Mouse (Mus musculus): Measurements from ENCODE around the gene Trio. TPM values are rescaled to one million over a fixed set of nuclear protein-coding genes. Genes with fewer than 3 reads are reported as not detected.

Trio gene
- polyA plus RNA-seq, 1 experiment from 2014 or later = 38.4 TPM

- no peaks in the 10 kb centered on the region for H3K9me3 ChIP-seq (replicated peaks)
- no peaks in the 10 kb centered on the region for H3K4me1 ChIP-seq
- WGBS = 53% methylated on average over 5 of the region's 5 CpGs
- H3K36me3 ChIP-seq = peaks cover 84% of the 10 kb centered on the region
- H3K27ac ChIP-seq = no peak overlapping the region
- H3K27me3 ChIP-seq (ENCODE audit: low read depth, poor library complexity, severe bottlenecking) = no peaks in the 10 kb centered on the region
- DNase-seq (ENCODE audit: low spot score) = no peak
- H3K4me3 ChIP-seq = no peak overlapping the region
Measured at GRCm38 (mm10) chr15:27892029-27892428, 133.6 kb downstream of the Trio start.

- Histone ChIP-seq H3K36me3 (peaks cover 84% of the 10 kb centered on the region), H3K27me3 (ENCODE audit: low read depth, poor library complexity, severe bottlenecking) (no peaks in the 10 kb centered on the region), H3K4me1 (no peaks in the 10 kb centered on the region), H3K9me3 (replicated peaks) (no peaks in the 10 kb centered on the region), H3K4me3 (no peak overlapping the region), H3K27ac (no peak overlapping the region)
- DNase-seq (ENCODE audit: low spot score) = no peak
- WGBS = 94% methylated on average over 5 of the region's 5 CpGs
Measured at GRCm38 (mm10) chr15:27890666-27891065, 135.0 kb downstream of the Trio start.

DNA sequence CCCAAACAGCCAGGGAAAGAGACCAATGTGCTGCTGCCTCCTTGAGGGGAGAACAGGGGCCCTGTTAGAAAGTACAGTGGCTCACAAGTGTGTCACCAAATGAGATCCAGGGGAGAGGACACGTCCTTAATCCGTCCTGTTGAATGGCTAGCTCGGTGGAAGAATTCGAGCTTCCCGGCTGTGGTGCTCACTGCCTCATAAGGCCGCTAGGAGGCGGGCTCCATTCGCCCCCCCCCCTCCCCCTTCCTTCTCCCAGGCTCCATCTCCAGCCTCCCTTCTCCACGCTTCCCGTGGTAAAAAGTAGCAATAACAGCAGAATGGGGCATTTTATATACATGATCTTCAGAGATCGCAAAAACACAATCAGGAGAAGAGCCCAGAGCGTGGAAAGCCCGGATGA is 137.5 kb downstream of the Trio start:
- H3K27ac ChIP-seq = no peak overlapping the region
- H3K36me3 ChIP-seq = peaks cover 71% of the 10 kb centered on the region
- WGBS = 74% methylated on average over 13 of the region's 13 CpGs
- H3K4me3 ChIP-seq = no peak overlapping the region
- no peaks in the 10 kb centered on the region for H3K27me3 ChIP-seq (ENCODE audit: low read depth, poor library complexity, severe bottlenecking)
- H3K9me3 ChIP-seq (replicated peaks) = no peaks in the 10 kb centered on the region
- H3K4me1 ChIP-seq = no peaks in the 10 kb centered on the region
- no peak for DNase-seq (ENCODE audit: low spot score)

- no peaks in the 10 kb centered on the region for H3K9me3 ChIP-seq (replicated peaks)
- H3K27ac ChIP-seq = no peak overlapping the region
- DNase-seq (ENCODE audit: low spot score) = no peak
- no peak overlapping the region for H3K4me3 ChIP-seq
- H3K4me1 ChIP-seq = no peaks in the 10 kb centered on the region
- WGBS = 90% methylated on average over 6 of the region's 6 CpGs
- H3K36me3 ChIP-seq = peaks cover 76% of the 10 kb centered on the region
- no peaks in the 10 kb centered on the region for H3K27me3 ChIP-seq (ENCODE audit: low read depth, poor library complexity, severe bottlenecking)
Measured at GRCm38 (mm10) chr15:27886992-27887391, 138.7 kb downstream of the Trio start.

DNA sequence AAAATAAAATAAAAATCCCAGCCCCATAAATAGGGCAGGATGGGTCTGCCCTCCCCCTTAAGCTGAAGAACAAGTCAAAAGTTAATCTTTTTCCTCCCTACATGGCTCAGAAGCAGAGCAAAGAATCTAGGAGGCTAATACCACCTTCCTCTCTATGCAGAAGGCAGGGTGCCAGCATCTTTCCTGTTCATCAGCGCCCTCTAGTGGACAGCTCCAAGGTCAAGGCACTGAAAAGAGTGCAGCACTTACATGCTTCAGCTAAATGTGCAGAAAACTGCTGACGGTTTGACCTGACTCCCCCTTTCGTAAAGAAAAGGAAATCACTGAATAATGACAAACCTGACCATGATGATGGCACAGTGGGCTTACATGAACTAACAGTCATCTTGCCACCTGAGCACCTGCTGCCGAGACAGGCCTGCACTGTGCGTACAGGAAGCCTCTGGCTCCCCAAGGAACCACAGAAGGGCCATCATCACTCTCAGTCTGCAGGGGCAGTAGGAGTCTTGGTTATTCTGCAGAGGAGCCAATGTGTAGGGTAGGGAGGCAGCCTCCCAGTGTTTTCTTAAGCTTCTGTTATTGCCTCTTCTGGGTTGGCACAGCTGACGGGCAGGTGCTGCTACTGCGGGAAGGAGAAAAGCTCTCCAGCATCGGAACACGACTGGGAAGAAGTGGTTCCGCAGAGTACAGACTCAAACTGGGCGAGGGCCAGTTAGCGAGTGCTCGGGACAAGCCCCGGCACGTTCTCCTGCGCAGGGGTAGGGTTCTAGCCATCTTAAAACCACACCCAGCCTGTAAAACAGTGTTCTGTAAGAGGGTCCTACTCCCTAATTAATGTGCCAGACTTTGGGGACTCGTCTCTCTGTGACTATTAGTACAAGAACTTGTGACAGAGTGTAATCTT is 141.0 kb downstream of the Trio start:
- peaks cover 71% of the 10 kb centered on the region for H3K36me3 ChIP-seq
- H3K4me1 ChIP-seq = peaks cover 3% of the 10 kb centered on the region; the same call in 1 of the 2 replicates
- H3K27ac ChIP-seq = no peak overlapping the region
- H3K9me3 ChIP-seq (replicated peaks) = no peaks in the 10 kb centered on the region
- no peaks in the 10 kb centered on the region for H3K27me3 ChIP-seq (ENCODE audit: low read depth, poor library complexity, severe bottlenecking)
- peak; percentile 82 for DNase-seq (ENCODE audit: low spot score)
- no peak overlapping the region for H3K4me3 ChIP-seq
- 75% methylated on average over 17 of the region's 17 CpGs for WGBS

DNA sequence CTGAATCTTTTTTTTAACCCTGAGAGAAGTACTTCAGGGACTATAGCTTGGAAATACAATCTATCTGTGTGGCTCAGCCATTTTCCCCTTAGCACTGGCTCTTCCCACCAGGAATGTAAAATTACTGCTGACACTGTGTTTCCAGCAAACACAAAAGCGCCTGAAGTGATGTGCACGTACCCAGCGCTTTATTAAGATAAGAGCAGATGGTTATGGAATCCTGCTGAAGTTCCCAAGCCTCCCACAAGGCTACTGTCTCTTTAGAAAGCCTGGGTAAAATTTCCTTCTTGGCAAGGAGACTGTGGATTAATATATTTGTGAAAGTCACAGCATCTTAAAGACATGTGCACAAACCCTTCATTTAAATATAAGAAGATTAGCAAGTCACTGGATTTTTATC is 141.8 kb downstream of the Trio start:
- no peak for DNase-seq (ENCODE audit: low spot score)
- H3K9me3 ChIP-seq (replicated peaks) = no peaks in the 10 kb centered on the region
- H3K4me1 ChIP-seq = peaks cover 3% of the 10 kb centered on the region; the same call in 1 of the 2 replicates
- H3K27ac ChIP-seq = no peak overlapping the region
- no peak overlapping the region for H3K4me3 ChIP-seq
- H3K27me3 ChIP-seq (ENCODE audit: low read depth, poor library complexity, severe bottlenecking) = no peaks in the 10 kb centered on the region
- peaks cover 69% of the 10 kb centered on the region for H3K36me3 ChIP-seq
- 89% methylated on average over 3 of the region's 3 CpGs for WGBS

GRCm38 (mm10) chr15:27882898-27883297 is 142.8 kb downstream of the Trio start:
- DNase-seq (ENCODE audit: low spot score) = no peak
- WGBS = 95% methylated on average over 14 of the region's 14 CpGs
- Histone ChIP-seq H3K4me3 (no peak overlapping the region), H3K36me3 (peaks cover 67% of the 10 kb centered on the region), H3K27me3 (ENCODE audit: low read depth, poor library complexity, severe bottlenecking) (no peaks in the 10 kb centered on the region), H3K4me1 (peaks cover 10% of the 10 kb centered on the region), H3K9me3 (replicated peaks) (no peaks in the 10 kb centered on the region), H3K27ac (no peak overlapping the region)

DNA sequence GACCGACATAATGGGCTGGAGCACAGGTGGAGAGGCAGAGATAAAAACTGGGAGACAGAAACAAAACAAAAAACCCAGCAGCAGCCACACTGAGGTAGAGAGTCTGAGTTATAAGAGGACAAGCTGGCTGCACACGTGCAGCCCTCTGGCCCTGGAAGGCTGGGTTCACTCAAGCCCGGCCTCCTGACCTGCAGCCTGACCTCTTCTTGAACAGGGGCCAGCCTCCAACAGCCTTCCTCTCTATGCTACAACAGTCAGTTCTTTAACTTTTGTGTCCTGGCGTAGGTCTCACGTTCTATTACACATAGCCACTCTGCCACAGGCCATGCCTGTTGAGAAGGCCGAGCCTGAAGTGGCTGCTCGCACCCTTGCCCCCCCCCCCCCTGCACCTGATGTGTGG is 147.8 kb downstream of the Trio start:
- Histone ChIP-seq H3K27me3 (ENCODE audit: low read depth, poor library complexity, severe bottlenecking) (no peaks in the 10 kb centered on the region), H3K9me3 (replicated peaks) (no peaks in the 10 kb centered on the region), H3K36me3 (peaks cover 67% of the 10 kb centered on the region), H3K27ac (no peak overlapping the region), H3K4me1 (peaks cover 11% of the 10 kb centered on the region), H3K4me3 (no peak overlapping the region)
- 69% methylated on average over 7 of the region's 7 CpGs for WGBS
- DNase-seq (ENCODE audit: low spot score) = no peak

DNA sequence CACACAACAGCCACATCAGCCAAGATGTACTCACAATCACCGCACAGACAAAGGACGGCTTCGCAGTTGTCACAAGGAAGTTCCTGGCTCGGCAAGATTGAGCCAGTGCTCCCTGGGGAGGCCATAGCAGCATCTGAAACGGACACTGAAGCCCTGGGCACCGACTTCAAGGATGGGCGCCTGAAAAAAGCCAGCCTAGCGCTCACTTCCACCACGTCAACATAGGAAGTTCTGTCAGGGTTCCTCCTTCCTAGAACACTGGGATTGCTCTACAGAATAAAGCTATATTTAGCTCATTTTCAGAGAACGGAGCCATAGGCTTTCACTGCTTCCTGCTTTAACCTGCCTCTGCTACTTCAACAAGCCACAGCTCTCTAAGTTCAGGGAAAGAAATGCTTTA is 149.3 kb downstream of the Trio start:
- Histone ChIP-seq H3K9me3 (replicated peaks) (no peaks in the 10 kb centered on the region), H3K36me3 (peaks cover 75% of the 10 kb centered on the region), H3K27me3 (ENCODE audit: low read depth, poor library complexity, severe bottlenecking) (no peaks in the 10 kb centered on the region), H3K4me3 (no peak overlapping the region), H3K27ac (no peak overlapping the region), H3K4me1 (peaks cover 11% of the 10 kb centered on the region)
- DNase-seq (ENCODE audit: low spot score) = no peak
- 89% methylated on average over 10 of the region's 10 CpGs for WGBS

GRCm38 (mm10) chr15:27875753-27876152 is 149.9 kb downstream of the Trio start:
- 91% methylated on average over 9 of the region's 9 CpGs for WGBS
- H3K9me3 ChIP-seq (replicated peaks) = no peaks in the 10 kb centered on the region
- no peak for DNase-seq (ENCODE audit: low spot score)
- H3K27me3 ChIP-seq (ENCODE audit: low read depth, poor library complexity, severe bottlenecking) = no peaks in the 10 kb centered on the region
- H3K4me3 ChIP-seq = no peak overlapping the region
- H3K36me3 ChIP-seq = peaks cover 75% of the 10 kb centered on the region
- H3K27ac ChIP-seq = no peak overlapping the region
- H3K4me1 ChIP-seq = peaks cover 8% of the 10 kb centered on the region; the same call in 1 of the 2 replicates

GRCm38 (mm10) chr15:27873747-27874320 is 151.8 kb downstream of the Trio start:
- H3K27me3 ChIP-seq (ENCODE audit: low read depth, poor library complexity, severe bottlenecking) = no peaks in the 10 kb centered on the region
- peaks cover 8% of the 10 kb centered on the region; the same call in 1 of the 2 replicates for H3K4me1 ChIP-seq
- H3K27ac ChIP-seq = no peak overlapping the region
- no peak overlapping the region for H3K4me3 ChIP-seq
- 93% methylated on average over 16 of the region's 16 CpGs for WGBS
- H3K36me3 ChIP-seq = peaks cover 73% of the 10 kb centered on the region
- DNase-seq (ENCODE audit: low spot score) = no peak
- H3K9me3 ChIP-seq (replicated peaks) = no peaks in the 10 kb centered on the region

GRCm38 (mm10) chr15:27872286-27872685 is 153.4 kb downstream of the Trio start:
- Histone ChIP-seq H3K27me3 (ENCODE audit: low read depth, poor library complexity, severe bottlenecking) (no peaks in the 10 kb centered on the region), H3K27ac (no peak overlapping the region), H3K36me3 (peaks cover 64% of the 10 kb centered on the region), H3K4me1 (no peaks in the 10 kb centered on the region), H3K9me3 (replicated peaks) (no peaks in the 10 kb centered on the region), H3K4me3 (no peak overlapping the region)
- DNase-seq (ENCODE audit: low spot score) = no peak
- 91% methylated on average over 2 of the region's 2 CpGs for WGBS

DNA sequence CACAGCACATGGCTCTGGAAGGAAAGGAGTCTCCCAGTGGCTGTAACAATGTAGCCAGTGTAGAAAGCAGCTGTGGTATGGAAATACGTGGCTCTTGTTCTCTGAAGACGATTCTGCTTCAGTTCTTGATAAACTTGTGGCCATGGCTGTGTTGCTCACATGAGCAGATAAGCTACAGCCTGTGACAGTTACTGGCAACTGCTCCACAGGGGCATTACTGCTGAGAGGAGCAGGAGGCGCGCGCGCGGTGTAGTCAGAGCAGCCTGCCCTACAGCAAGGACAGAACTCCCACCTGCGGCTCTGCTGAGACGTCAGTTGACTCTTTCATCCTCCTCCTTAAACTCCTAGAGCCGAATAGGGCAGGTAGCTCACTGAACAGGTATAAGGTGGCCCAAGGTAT is 153.9 kb downstream of the Trio start:
- H3K36me3 ChIP-seq = peaks cover 60% of the 10 kb centered on the region

More for the DNA sequence above, 153.9 kb downstream of the Trio start:
- no peak for DNase-seq (ENCODE audit: low spot score)
- Histone ChIP-seq H3K27ac (no peak overlapping the region), H3K27me3 (ENCODE audit: low read depth, poor library complexity, severe bottlenecking) (no peaks in the 10 kb centered on the region), H3K4me3 (no peak overlapping the region), H3K4me1 (no peaks in the 10 kb centered on the region), H3K9me3 (replicated peaks) (no peaks in the 10 kb centered on the region)
- WGBS = 93% methylated on average over 10 of the region's 10 CpGs

All from limb, embryonic 10.5 days (tissue).